Mouse (Mus musculus) small intestine, adult 2 months (tissue): Measurements from ENCODE around the gene Psrc1. TPM values are rescaled to one million over a fixed set of nuclear protein-coding genes. Genes with fewer than 3 reads are reported as not detected.

ENCODE experiments used
- H3K27ac ChIP-seq: fragments of 200-500 bp; 2 replicates; pipeline ENCODE4 v1.5.1; 2012; ENCODE audit warnings: low read depth, low read length, control low read depth, inconsistent platforms; ENCODE audit not compliant: insufficient read depth
- H3K27me3 ChIP-seq: fragments of 200-500 bp; 2 replicates; pipeline ENCODE4 v1.6.1; 2012; ENCODE audit warnings: mild to moderate bottlenecking, moderate library complexity, low read length, inconsistent platforms; ENCODE audit not compliant: control insufficient read depth, insufficient read depth
- H3K36me3 ChIP-seq: fragments of 200-500 bp; 2 replicates; pipeline ENCODE4 v1.6.1; 2012; ENCODE audit warnings: mild to moderate bottlenecking, low read length, control low read depth, inconsistent platforms; ENCODE audit not compliant: control insufficient read depth, insufficient read depth
- H3K4me1 ChIP-seq: fragments of 200-500 bp; 2 replicates; pipeline ENCODE4 v1.6.1; 2012; ENCODE audit warnings: low read length, inconsistent platforms, mixed read lengths; ENCODE audit not compliant: control insufficient read depth, insufficient read depth, insufficient read length
- H3K4me3 ChIP-seq: fragments of 200-500 bp; 2 replicates; pipeline ENCODE4 v1.5.1; 2012; ENCODE audit warnings: low read depth, mild to moderate bottlenecking, control low read depth, inconsistent platforms, low read length, moderate library complexity
- CTCF ChIP-seq: fragments of 200-500 bp; IDR thresholded peaks from 2 replicates; pipeline ENCODE4 v1.5.1; 2012; ENCODE audit warnings: low read depth, mild to moderate bottlenecking, control low read depth, inconsistent platforms, low read length, moderate library complexity, mixed read lengths; ENCODE audit not compliant: insufficient replicate concordance, insufficient read length; ENCODE audit errors: extremely low read depth
- POLR2A ChIP-seq: fragments of 200-500 bp; IDR thresholded peaks from 2 replicates; pipeline ENCODE4 v1.6.1; 2012; ENCODE audit warnings: low read depth, mild to moderate bottlenecking, control low read depth, inconsistent platforms, low read length, moderate library complexity
- WGBS: fragments of 180-500 bp; shearing (Covaris S2); methylation state at CpG from one replicate; pipeline ENCODE4 v1.1.7; 2018; 5-methylcytosine and 5-hydroxymethylcytosine counted together
- polyA plus RNA-seq: library from polyadenylated mRNA; depleted of rRNA; stranded (reverse); fragments of >200 nt; gene quantifications from 2 replicates; pipeline ENCODE4 v1.2.3, GENCODE M21; 2012; rRNA removed

Psrc1 gene
- polyA plus RNA-seq, 1 experiment = 5.3 TPM

GRCm38 (mm10) chr3:108425624-108426018, 42.0 kb downstream of the Psrc1 start:
- WGBS = 85% methylated on average over 6 of the region's 6 CpGs
- Histone ChIP-seq H3K27me3 (no peaks in the 10 kb centered on the region), H3K27ac (no peak overlapping the region), H3K4me3 (no peak overlapping the region), H3K4me1 (no peaks in the 10 kb centered on the region), H3K36me3 (peaks cover 43% of the 10 kb centered on the region)
- no peak for TF ChIP-seq POLR2A
- no peak for TF ChIP-seq CTCF

- H3K27me3 ChIP-seq = no peaks in the 10 kb centered on the region
- 93% methylated on average over 13 of the region's 13 CpGs for WGBS
- H3K27ac ChIP-seq = no peak overlapping the region
- no peak for TF ChIP-seq POLR2A
- TF ChIP-seq CTCF = no peak
- no peak overlapping the region for H3K4me3 ChIP-seq
- H3K36me3 ChIP-seq = peaks cover 83% of the 10 kb centered on the region
- no peaks in the 10 kb centered on the region for H3K4me1 ChIP-seq
Observed at GRCm38 (mm10) chr3:108432542-108433187, 49.0 kb downstream of the Psrc1 start.

- Histone ChIP-seq H3K27ac (no peak overlapping the region), H3K27me3 (no peaks in the 10 kb centered on the region), H3K4me1 (no peaks in the 10 kb centered on the region), H3K4me3 (no peak overlapping the region), H3K36me3 (peaks cover 77% of the 10 kb centered on the region)
- TF ChIP-seq CTCF (no peak), POLR2A (no peak)
- 85% methylated on average over 18 of the region's 18 CpGs for WGBS
Observed at GRCm38 (mm10) chr3:108433188-108433880, 49.7 kb downstream of the Psrc1 start.

GRCm38 (mm10) chr3:108433881-108434495, 50.3 kb downstream of the Psrc1 start:
- peaks cover 71% of the 10 kb centered on the region for H3K36me3 ChIP-seq
- 81% methylated on average over 19 of the region's 19 CpGs for WGBS
- H3K27ac ChIP-seq = no peak overlapping the region
- H3K4me3 ChIP-seq = no peak overlapping the region
- H3K27me3 ChIP-seq = no peaks in the 10 kb centered on the region
- no peaks in the 10 kb centered on the region for H3K4me1 ChIP-seq
- no peak for TF ChIP-seq POLR2A
- no peak for TF ChIP-seq CTCF

GRCm38 (mm10) chr3:108435701-108436379, 52.2 kb downstream of the Psrc1 start:
- no peak overlapping the region for H3K27ac ChIP-seq
- H3K4me3 ChIP-seq = no peak overlapping the region
- H3K4me1 ChIP-seq = no peaks in the 10 kb centered on the region
- H3K36me3 ChIP-seq = peaks cover 57% of the 10 kb centered on the region
- H3K27me3 ChIP-seq = no peaks in the 10 kb centered on the region
- TF ChIP-seq POLR2A (no peak), CTCF (no peak)
- 86% methylated on average over 17 of the region's 17 CpGs for WGBS

GRCm38 (mm10) chr3:108436380-108436714, 52.7 kb downstream of the Psrc1 start:
- peaks cover 52% of the 10 kb centered on the region for H3K36me3 ChIP-seq
- H3K27me3 ChIP-seq = no peaks in the 10 kb centered on the region
- H3K4me3 ChIP-seq = no peak overlapping the region
- TF ChIP-seq CTCF = no peak
- no peaks in the 10 kb centered on the region for H3K4me1 ChIP-seq
- 87% methylated on average over 7 of the region's 7 CpGs for WGBS
- H3K27ac ChIP-seq = no peak overlapping the region

Other genes starting within 250 kb of the Psrc1 start
- 5.4 and 14.8 TPM in 2 replicates for gene Gnai3, start 237.7 kb upstream of the Psrc1 start, polyA plus RNA-seq
- 0.05 TPM in 1 of 2 replicates, not detected in the other for gene Gpr61, start 229.0 kb upstream of the Psrc1 start, polyA plus RNA-seq
- 10.1 and 17.6 TPM in 2 replicates for gene Amigo1, start 197.5 kb upstream of the Psrc1 start, polyA plus RNA-seq
- gene Cyb561d1, start 182.6 kb upstream of the Psrc1 start, polyA plus RNA-seq = 5.5 and 9.4 TPM in 2 replicates
- 3.6 and 9.7 TPM in 2 replicates for gene Atxn7l2, start 172.9 kb upstream of the Psrc1 start, polyA plus RNA-seq
- 2.5 and 6.3 TPM in 2 replicates for gene Sypl2, start 157.2 kb upstream of the Psrc1 start, polyA plus RNA-seq
- 21.9 and 36.2 TPM in 2 replicates for gene Psma5, start 126.9 kb upstream of the Psrc1 start, polyA plus RNA-seq
- gene Sort1, start 99.8 kb upstream of the Psrc1 start, polyA plus RNA-seq = 18.1 and 32.8 TPM in 2 replicates
- gene Mybphl, start 18.9 kb upstream of the Psrc1 start, polyA plus RNA-seq = not detected in 2 replicates
- gene Celsr2, start 31.7 kb downstream of the Psrc1 start, polyA plus RNA-seq = 2.7 and 8.2 TPM in 2 replicates
- 11.7 and 28.1 TPM in 2 replicates for gene Sars, start 61.4 kb downstream of the Psrc1 start, polyA plus RNA-seq
- gene 1700013F07Rik, start 150.3 kb downstream of the Psrc1 start, polyA plus RNA-seq = not detected in 2 replicates
- 15.2 and 19.4 TPM in 2 replicates for gene 5330417C22Rik, start 152.7 kb downstream of the Psrc1 start, polyA plus RNA-seq
- 1.4 and 2.9 TPM in 2 replicates for gene Tmem167b, start 178.6 kb downstream of the Psrc1 start, polyA plus RNA-seq
- 0.06 and 0.51 TPM in 2 replicates for gene Taf13, start 187.9 kb downstream of the Psrc1 start, polyA plus RNA-seq
- gene Wdr47, start 207.4 kb downstream of the Psrc1 start, polyA plus RNA-seq = 0.94 and 1.3 TPM in 2 replicates